ENCODE assay signal across 9 mouse cellular contexts in genomic region chr7:105738286-105738685, GRCm38 (mm10). TPM values are rescaled to one million over a fixed set of nuclear protein-coding genes. Genes with fewer than 3 reads are reported as not detected.
DNase-seq lines count a peak whose midpoint lies in the region; ATAC-seq and TF ChIP-seq lines count a peak whose summit lies in the region.
"Had no signal": no experiment of that assay in that cellular context is flagged by ENCODE, and none has a peak within 500 bp of the region (broad histone marks: within the 10 kb centered on the region; RNA-seq: fewer than 3 reads in every experiment).

No protein-coding gene starts in this region.

- WGBS in lung, embryonic 14.5 days = 73% methylated on average over 2 of the region's 2 CpGs
- WGBS in intestine, embryonic 15.5 days = 64% methylated on average over 2 of the region's 2 CpGs
- WGBS in neural tube, embryonic 14.5 days = 85% methylated on average over 2 of the region's 2 CpGs

- peak overlapping the region; percentile 87 for H3K4me2 ChIP-seq in lung, embryonic 14.5 days
- peak overlapping the region; percentile 73 for H3K4me2 ChIP-seq in intestine, embryonic 15.5 days (replicated peaks)
- peak overlapping the region; percentile 23; the same call in 1 of the 2 replicates for H3K4me2 ChIP-seq in neural tube, embryonic 14.5 days (ENCODE audit: low read depth, low read length)

- peak overlapping the region; percentile 87 for H3K4me3 ChIP-seq in erythroblast, embryonic 14.5 days (replicated peaks)
- H3K4me3 ChIP-seq in lung, embryonic 14.5 days (ENCODE audit: low read depth, low read length) = peak overlapping the region; percentile 93
- H3K4me3 ChIP-seq in intestine, embryonic 15.5 days (replicated peaks) = peak overlapping the region; percentile 90
- no peak overlapping the region for H3K4me3 ChIP-seq in neural tube, embryonic 14.5 days (ENCODE audit: low read depth, low read length)

- H3K9ac ChIP-seq in lung, embryonic 14.5 days = peak overlapping the region; percentile 90; the same call in 1 of the 2 replicates
- H3K9ac ChIP-seq in intestine, embryonic 15.5 days = no peak overlapping the region
- no peak overlapping the region for H3K9ac ChIP-seq in neural tube, embryonic 14.5 days (replicated peaks; ENCODE audit: low read depth, low read length)

- TF ChIP-seq CTCF in lung, embryonic 14.5 days (IDR thresholded peaks at IDR 0.05; ENCODE audit: low read depth) = no peak

- H3K4me1 ChIP-seq in erythroblast, embryonic 14.5 days (ENCODE audit: control insufficient read depth) = peaks cover 61% of the 10 kb centered on the region
- no peaks in the 10 kb centered on the region for H3K4me1 ChIP-seq in lung, embryonic 14.5 days (ENCODE audit: insufficient read depth)
- peaks cover 21% of the 10 kb centered on the region; the same call in 1 of the 2 replicates for H3K4me1 ChIP-seq in intestine, embryonic 15.5 days (replicated peaks)
- peaks cover 13% of the 10 kb centered on the region for H3K4me1 ChIP-seq in neural tube, embryonic 14.5 days (ENCODE audit: control insufficient read depth, insufficient read depth, low read length)

- no peak for ATAC-seq in erythroblast, adult 5-6 weeks (replicated peaks; ENCODE audit: low FRiP score, poor library complexity, severe bottlenecking)
- no peak for ATAC-seq in lung, embryonic 14.5 days (ENCODE audit: insufficient read depth)
- no peak for ATAC-seq in intestine, embryonic 15.5 days
- ATAC-seq in neural tube, embryonic 14.5 days (ENCODE audit: low read depth) = no peak
- ATAC-seq: inflammation-experienced regulatory T-cells, adult 6 months had no signal

- H3K27ac ChIP-seq in lung, embryonic 14.5 days (ENCODE audit: low read depth) = peak overlapping the region; percentile 95
- peak overlapping the region; percentile 89 for H3K27ac ChIP-seq in intestine, embryonic 15.5 days
- H3K27ac ChIP-seq in neural tube, embryonic 14.5 days (ENCODE audit: low read depth, low read length) = no peak overlapping the region

- H3K27me3 ChIP-seq in erythroblast, embryonic 14.5 days (ENCODE audit: control insufficient read depth) = no peaks in the 10 kb centered on the region
- no peaks in the 10 kb centered on the region for H3K27me3 ChIP-seq in lung, embryonic 14.5 days (ENCODE audit: insufficient read depth, low read length)
- H3K27me3 ChIP-seq in intestine, embryonic 15.5 days (replicated peaks) = no peaks in the 10 kb centered on the region
- H3K27me3 ChIP-seq in neural tube, embryonic 14.5 days (ENCODE audit: control insufficient read depth, insufficient read depth, low read length) = no peaks in the 10 kb centered on the region

- H3K9me3 ChIP-seq in erythroblast, embryonic 14.5 days (ENCODE audit: control insufficient read depth, low read length) = no peaks in the 10 kb centered on the region
- no peaks in the 10 kb centered on the region for H3K9me3 ChIP-seq in lung, embryonic 14.5 days (ENCODE audit: low read depth, low read length)
- no peaks in the 10 kb centered on the region for H3K9me3 ChIP-seq in intestine, embryonic 15.5 days
- H3K9me3 ChIP-seq in neural tube, embryonic 14.5 days (ENCODE audit: control insufficient read depth, low read length) = no peaks in the 10 kb centered on the region

- DNase-seq in lung, embryonic 14.5 days = no peak
- no peak for DNase-seq in lung, postnatal 10 days
- DNase-seq in left cerebral cortex, adult 9 months (ENCODE audit: low spot score in 2 of 2) = no peak
- DNase-seq in cerebellum, postnatal 25 days = no peak

- H3K36me3 ChIP-seq in erythroblast, embryonic 14.5 days (ENCODE audit: control insufficient read depth) = peaks cover 66% of the 10 kb centered on the region
- peaks cover 53% of the 10 kb centered on the region for H3K36me3 ChIP-seq in lung, embryonic 14.5 days (ENCODE audit: insufficient read depth)
- H3K36me3 ChIP-seq in intestine, embryonic 15.5 days = peaks cover 31% of the 10 kb centered on the region
- peaks cover 21% of the 10 kb centered on the region; the same call in 1 of the 2 replicates for H3K36me3 ChIP-seq in neural tube, embryonic 14.5 days (ENCODE audit: control insufficient read depth, insufficient read depth, low read length)

RNA-seq across cellular contexts. Expression of gene Rrp8, which starts 1.1 kb away (rescaled TPM):
- polyA plus RNA-seq in erythroblast, embryonic 14.5 days (2012) = 0.76 and 0.80 TPM in 2 replicates
- total RNA-seq in erythroblast, adult 5-6 weeks (2015; ENCODE audit: low replicate concordance) = 7.3 and 16.7 TPM in 2 replicates
- 2.4 and 26.3 TPM in 2 replicates for total RNA-seq in erythroblast, adult 5-6 weeks (2017; ENCODE audit: low replicate concordance)
- 45.2 and 48.9 TPM in 2 replicates for polyA plus RNA-seq in lung, embryonic 14.5 days (2014; fragmentation: Nextera tagmentation; extraction: Ambion mirVana)
- 32.4 and 34.4 TPM in 2 replicates for polyA plus RNA-seq in intestine, embryonic 15.5 days (2015; fragmentation: Nextera tagmentation; extraction: Ambion mirVana)
- 22.9 and 28.5 TPM in 2 replicates for polyA plus RNA-seq in neural tube, embryonic 14.5 days (2014; fragmentation: Nextera tagmentation; extraction: Ambion mirVana)

RNA-seq across cellular contexts. Expression of gene Ilk, which starts 1.9 kb away (rescaled TPM):
- 2.9 and 3.1 TPM in 2 replicates for polyA plus RNA-seq in erythroblast, embryonic 14.5 days (2012)
- 45.0 and 76.3 TPM in 2 replicates for total RNA-seq in erythroblast, adult 5-6 weeks (2015; ENCODE audit: low replicate concordance)
- 37.0 and 48.2 TPM in 2 replicates for total RNA-seq in erythroblast, adult 5-6 weeks (2017; ENCODE audit: low replicate concordance)
- 372 and 377 TPM in 2 replicates for polyA plus RNA-seq in lung, embryonic 14.5 days (2014; fragmentation: Nextera tagmentation; extraction: Ambion mirVana)
- 313 and 320 TPM in 2 replicates for polyA plus RNA-seq in intestine, embryonic 15.5 days (2015; fragmentation: Nextera tagmentation; extraction: Ambion mirVana)
- polyA plus RNA-seq in neural tube, embryonic 14.5 days (2014; fragmentation: Nextera tagmentation; extraction: Ambion mirVana) = 182 and 227 TPM in 2 replicates

RNA-seq across cellular contexts. Expression of gene Taf10, which starts 5.9 kb away (rescaled TPM):
- 50.3 and 54.5 TPM in 2 replicates for polyA plus RNA-seq in erythroblast, embryonic 14.5 days (2012)
- 71.5 and 113 TPM in 2 replicates for total RNA-seq in erythroblast, adult 5-6 weeks (2015; ENCODE audit: low replicate concordance)
- 44.5 and 58.7 TPM in 2 replicates for total RNA-seq in erythroblast, adult 5-6 weeks (2017; ENCODE audit: low replicate concordance)
- 175 and 192 TPM in 2 replicates for polyA plus RNA-seq in lung, embryonic 14.5 days (2014; fragmentation: Nextera tagmentation; extraction: Ambion mirVana)
- 134 and 140 TPM in 2 replicates for polyA plus RNA-seq in intestine, embryonic 15.5 days (2015; fragmentation: Nextera tagmentation; extraction: Ambion mirVana)
- polyA plus RNA-seq in neural tube, embryonic 14.5 days (2014; fragmentation: Nextera tagmentation; extraction: Ambion mirVana) = 118 and 120 TPM in 2 replicates

RNA-seq across cellular contexts. Expression of gene Tpp1, which starts 13.7 kb away (rescaled TPM):
- polyA plus RNA-seq in erythroblast, embryonic 14.5 days (2012) = 2.2 and 4.4 TPM in 2 replicates
- 34.0 and 41.8 TPM in 2 replicates for total RNA-seq in erythroblast, adult 5-6 weeks (2015; ENCODE audit: low replicate concordance)
- total RNA-seq in erythroblast, adult 5-6 weeks (2017; ENCODE audit: low replicate concordance) = 14.2 and 19.1 TPM in 2 replicates
- 73.7 and 78.2 TPM in 2 replicates for polyA plus RNA-seq in lung, embryonic 14.5 days (2014; fragmentation: Nextera tagmentation; extraction: Ambion mirVana)
- polyA plus RNA-seq in intestine, embryonic 15.5 days (2015; fragmentation: Nextera tagmentation; extraction: Ambion mirVana) = 109 TPM in 2 replicates
- polyA plus RNA-seq in neural tube, embryonic 14.5 days (2014; fragmentation: Nextera tagmentation; extraction: Ambion mirVana) = 39.2 and 52.7 TPM in 2 replicates

RNA-seq across cellular contexts. Expression of gene Dchs1, which starts 49.2 kb away (rescaled TPM):
- polyA plus RNA-seq in erythroblast, embryonic 14.5 days (2012) = 0.01 TPM in 1 of 2 replicates, not detected in the other
- total RNA-seq in erythroblast, adult 5-6 weeks (2015; ENCODE audit: low replicate concordance) = not detected in 2 replicates
- total RNA-seq in erythroblast, adult 5-6 weeks (2017; ENCODE audit: low replicate concordance) = 0.17 TPM in 1 of 2 replicates, not detected in the other
- 17.7 and 20.7 TPM in 2 replicates for polyA plus RNA-seq in lung, embryonic 14.5 days (2014; fragmentation: Nextera tagmentation; extraction: Ambion mirVana)
- polyA plus RNA-seq in intestine, embryonic 15.5 days (2015; fragmentation: Nextera tagmentation; extraction: Ambion mirVana) = 8.2 and 8.3 TPM in 2 replicates
- 20.7 and 20.8 TPM in 2 replicates for polyA plus RNA-seq in neural tube, embryonic 14.5 days (2014; fragmentation: Nextera tagmentation; extraction: Ambion mirVana)

Comparison
In these comparisons a context has a peak if more than half of its experiments do, and no peak if none do; other contexts are left out.
1. H3K4me2 ChIP-seq: peak in every context shown above with its lines; median percentile 87 in lung, embryonic 14.5 days; 73 in intestine, embryonic 15.5 days; 23 in neural tube, embryonic 14.5 days.
2. RNA of gene Rrp8, which starts 1.1 kb away (polyA plus RNA-seq): 45.2 to 48.9 TPM in lung, embryonic 14.5 days, 32.4 to 34.4 TPM in intestine, embryonic 15.5 days and 22.9 to 28.5 TPM in neural tube, embryonic 14.5 days; 0.76 to 0.80 TPM in erythroblast, embryonic 14.5 days; every median in the first group is over 10 times any median in the second.
3. RNA of gene Ilk, which starts 1.9 kb away (polyA plus RNA-seq): 372 to 377 TPM in lung, embryonic 14.5 days, 313 to 320 TPM in intestine, embryonic 15.5 days and 182 to 227 TPM in neural tube, embryonic 14.5 days; 2.9 to 3.1 TPM in erythroblast, embryonic 14.5 days; every median in the first group is over 10 times any median in the second.